Mouse (Mus musculus): ENCODE measurements around the gene Cenpl.

DNA sequence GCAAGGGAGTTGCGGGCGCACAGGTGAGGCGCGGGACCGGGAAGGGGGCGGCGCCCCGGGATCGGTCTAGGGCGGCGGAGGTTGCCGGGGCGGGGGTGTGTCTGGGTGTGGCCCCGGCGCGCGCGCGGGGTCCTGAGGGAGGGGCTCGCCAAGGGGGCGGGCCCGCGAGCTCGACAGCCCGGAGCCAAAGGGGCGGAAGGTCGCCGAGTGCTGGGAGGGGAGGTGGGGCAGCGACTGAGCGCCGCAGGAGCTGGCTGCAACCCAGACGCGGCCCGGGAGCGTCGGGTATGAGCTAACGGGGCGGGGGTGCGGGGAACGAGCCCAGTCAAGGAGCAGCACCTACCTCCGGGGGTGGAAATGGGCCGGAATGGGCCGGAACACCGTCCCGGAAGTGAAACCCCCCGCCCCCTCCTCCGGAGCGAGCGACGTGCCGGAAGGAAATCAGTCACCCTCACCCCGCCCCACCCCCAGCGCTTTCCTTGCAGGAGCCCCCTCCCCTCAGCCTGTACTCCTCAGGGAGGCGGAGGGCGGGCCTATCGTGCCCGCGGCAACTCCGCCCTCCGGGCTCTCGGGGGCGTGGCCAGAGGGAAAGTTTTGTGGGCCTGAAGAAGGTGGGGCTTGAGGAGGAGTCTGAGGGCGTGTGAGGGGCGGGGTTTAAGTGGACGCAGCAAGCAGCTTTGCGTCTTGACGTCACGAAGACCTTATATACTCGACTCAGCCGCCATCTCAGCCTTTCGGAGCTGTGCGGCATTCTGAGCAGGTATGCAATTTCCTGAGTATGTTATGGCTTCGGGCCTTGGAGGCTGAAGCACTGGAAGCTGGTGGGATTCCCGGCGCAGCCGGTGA, 35.9 kb upstream of the Cenpl start, which contains the start of gene Zbtb37:
- TF ChIP-seq CTCF (IDR thresholded peaks at IDR 0.05; ENCODE audit: low read depth, low read length): no peak
- peak; percentile 98 for TF ChIP-seq POLR2A (IDR thresholded peaks at IDR 0.05; ENCODE audit: extremely low read depth, insufficient read depth, low read length)
